Mouse (Mus musculus) myocyte (in vitro differentiated cells): ENCODE measurements around the gene Noxo1. TPM values are rescaled to one million over a fixed set of nuclear protein-coding genes. Genes with fewer than 3 reads are reported as not detected.
"Not testable (repeated sequence)": the region's sequence is repeated elsewhere in the genome, so short reads cannot be mapped to it uniquely, and the experiment has no call there.

Source experiments
- H3K27me3 ChIP-seq: one replicate; pipeline ENCODE4 v1.6.1; 2011; ENCODE audit not compliant: control insufficient read depth, insufficient read depth, insufficient read length
- H3K36me3 ChIP-seq: one replicate; pipeline ENCODE4 v1.6.1; 2011; ENCODE audit not compliant: control insufficient read depth, insufficient read depth
- H3K4me2 ChIP-seq: one replicate; pipeline ENCODE4 v1.6.1; 2011; ENCODE audit warnings: low read depth, control low read depth
- H3K4me3 ChIP-seq: one replicate; pipeline ENCODE4 v1.5.1; 2011; ENCODE audit warnings: mild to moderate bottlenecking, control low read depth, moderate library complexity
- H3K79me2 ChIP-seq: one replicate; pipeline ENCODE4 v1.6.1; 2011; ENCODE audit not compliant: control insufficient read depth, insufficient read depth
- H3ac ChIP-seq: one replicate; pipeline ENCODE4 v1.6.1; 2011; ENCODE audit not compliant: control insufficient read depth, insufficient read length
- CEBPB ChIP-seq: IDR thresholded peaks from 2 replicates; pipeline ENCODE4 v1.6.1; 2011; ENCODE audit warnings: mild to moderate bottlenecking, moderate library complexity; ENCODE audit not compliant: poor library complexity, insufficient read depth, severe bottlenecking
- E2F4 ChIP-seq: IDR thresholded peaks from one replicate; pipeline ENCODE4 v1.6.1; 2011; ENCODE audit warnings: mild to moderate bottlenecking, control low read depth, moderate library complexity; ENCODE audit not compliant: insufficient read depth
- MAX ChIP-seq: IDR thresholded peaks from one replicate; pipeline ENCODE4 v1.6.1; 2011; ENCODE audit warnings: low read depth, mild to moderate bottlenecking, control low read depth
- MYOD1 ChIP-seq, 3 experiments: IDR thresholded peaks; one replicate each; pipeline ENCODE4 v1.6.1; 2011; ENCODE audit warnings: control low read depth in 2 of 3, low read depth in 2 of 3, mild to moderate bottlenecking in 2 of 3, moderate library complexity in 1 of 3; ENCODE audit not compliant: insufficient read length in 2 of 3, control insufficient read depth in 1 of 3
- MYOG ChIP-seq, 3 experiments: IDR thresholded peaks; one replicate each; pipeline ENCODE4 v1.6.1; 2011; ENCODE audit warnings: control low read depth in 2 of 3, low read depth in 2 of 3, mild to moderate bottlenecking in 2 of 3; ENCODE audit not compliant: insufficient read length in 2 of 3, control insufficient read depth in 1 of 3, insufficient read depth in 1 of 3
- POLR2A ChIP-seq: IDR thresholded peaks from one replicate; pipeline ENCODE4 v1.6.1; 2011; ENCODE audit warnings: low read depth, mild to moderate bottlenecking, control low read depth, moderate library complexity; ENCODE audit not compliant: insufficient read length
- POLR2AphosphoS2 ChIP-seq: IDR thresholded peaks from one replicate; pipeline ENCODE4 v1.6.1; 2011; ENCODE audit warnings: low read depth, control low read depth; ENCODE audit not compliant: insufficient read length
- REST ChIP-seq: IDR thresholded peaks from one replicate; pipeline ENCODE4 v1.6.1; 2011; ENCODE audit warnings: mild to moderate bottlenecking, control low read depth, moderate library complexity; ENCODE audit not compliant: insufficient read depth, insufficient read length
- SRF ChIP-seq: IDR thresholded peaks from one replicate; pipeline ENCODE4 v1.6.1; 2011; ENCODE audit warnings: low read depth; ENCODE audit not compliant: control insufficient read depth, insufficient read length
- TCF12 ChIP-seq: IDR thresholded peaks from one replicate; pipeline ENCODE4 v1.6.1; 2011; ENCODE audit warnings: mild to moderate bottlenecking, control low read depth; ENCODE audit not compliant: poor library complexity, insufficient read depth, severe bottlenecking
- TCF3 ChIP-seq: IDR thresholded peaks from one replicate; pipeline ENCODE4 v1.6.1; 2011; ENCODE audit warnings: low read depth, control low read depth; ENCODE audit not compliant: insufficient read length
- USF1 ChIP-seq: IDR thresholded peaks from one replicate; pipeline ENCODE4 v1.6.1; 2011; ENCODE audit warnings: low read depth, mild to moderate bottlenecking, control low read depth, moderate library complexity
- polyA plus RNA-seq: library from polyadenylated mRNA; unstranded; fragments of >200 nt; fragmentation: generic; extraction: Trizol; gene quantifications from one replicate; pipeline ENCODE4 v1.2.1, GENCODE M21; 2012; ENCODE audit warnings: missing spikeins

Gene Noxo1
- polyA plus RNA-seq, 1 experiment: 0.54 TPM

- Histone ChIP-seq H3K27me3 (peaks cover 7% of the 10 kb centered on the region), H3K4me2 (no peak overlapping the region), H3K79me2 (no peaks in the 10 kb centered on the region), H3K4me3 (no peak overlapping the region), H3ac (no peak overlapping the region), H3K36me3 (no peaks in the 10 kb centered on the region)
- TF ChIP-seq SRF: no peak
- no peak for TF ChIP-seq TCF12
- no peak for TF ChIP-seq MAX
- no peak for TF ChIP-seq POLR2AphosphoS2
- TF ChIP-seq CEBPB: no peak
- no peak for TF ChIP-seq TCF3
- TF ChIP-seq MYOG (IDR thresholded peaks at IDR 0.05; ENCODE audit: control insufficient read depth in 1 of 3, insufficient read depth in 1 of 3, insufficient read length in 2 of 3, low read depth in 2 of 3): no peak
- no peak for TF ChIP-seq E2F4
- TF ChIP-seq POLR2A: no peak
- TF ChIP-seq USF1: no peak
- TF ChIP-seq MYOD1 (IDR thresholded peaks at IDR 0.05; ENCODE audit: control insufficient read depth in 1 of 3, insufficient read length in 2 of 3, low read depth in 2 of 3): no peak
- TF ChIP-seq REST: no peak
These were observed 41.1 kb upstream of the Noxo1 start for GRCm38 (mm10) chr17:24654969-24655368.

DNA sequence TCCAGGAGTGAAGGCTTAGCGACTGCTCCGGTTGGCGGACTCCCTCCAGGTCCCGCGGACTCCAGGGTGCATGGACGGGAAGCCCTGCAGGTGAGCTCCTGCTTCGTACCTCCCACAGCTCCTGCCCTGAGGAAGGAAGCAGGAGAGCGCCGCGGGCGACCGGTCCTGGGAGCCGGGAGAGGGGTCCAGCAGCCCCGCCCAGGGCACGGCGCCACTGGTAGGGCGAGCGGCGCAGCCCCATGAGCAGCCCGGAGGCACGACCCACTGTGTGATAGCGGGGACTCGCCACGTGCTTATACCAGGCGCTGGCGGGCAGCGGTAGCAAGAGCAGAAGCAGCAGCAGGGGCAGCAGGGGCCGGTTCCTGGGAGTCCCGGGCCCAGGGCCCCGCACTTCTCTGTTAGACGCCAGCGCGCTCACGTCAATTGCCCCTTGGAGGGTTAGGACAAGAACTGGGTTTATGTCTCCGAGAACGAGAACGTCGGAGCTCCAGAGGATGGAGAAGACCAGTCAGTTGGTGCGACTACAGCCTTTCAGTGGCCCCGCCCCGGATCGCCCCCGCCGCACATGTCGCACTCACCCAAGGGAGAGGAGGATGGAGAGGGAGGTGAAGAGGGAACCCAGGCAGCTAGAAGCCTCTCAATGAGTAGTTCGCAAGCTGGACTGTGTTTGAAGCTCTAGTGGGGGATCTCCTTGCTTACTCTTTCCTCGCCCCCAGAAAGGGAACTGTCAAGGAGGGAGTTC, 37.8 kb upstream of the Noxo1 start, which contains the start of gene Npw:
TSS of gene Npw (minus strand) at position 441 of the 742 bp plus-strand sequence.
- no peak within 1 kb of the TSS for H3K4me3 ChIP-seq
- H3ac ChIP-seq: no peak within 1 kb of the TSS
- no peaks in the 10 kb centered on the region for H3K79me2 ChIP-seq
- no peaks in the 10 kb centered on the region for H3K36me3 ChIP-seq
- TF ChIP-seq USF1: no peak
- no peak for TF ChIP-seq POLR2A
- TF ChIP-seq MYOD1 (IDR thresholded peaks at IDR 0.05; ENCODE audit: control insufficient read depth in 1 of 3, insufficient read length in 2 of 3, low read depth in 2 of 3): no peak
- TF ChIP-seq CEBPB: no peak
- TF ChIP-seq SRF: no peak
- TF ChIP-seq TCF12: no peak
- no peak for TF ChIP-seq REST
- TF ChIP-seq TCF3: no peak
- no peak for TF ChIP-seq E2F4
- no peak for TF ChIP-seq POLR2AphosphoS2
- H3K27me3 ChIP-seq: peaks cover 7% of the 10 kb centered on the region
- H3K4me2 ChIP-seq: peak within 1 kb of the TSS; percentile 24

- not testable (repeated sequence) for H3K36me3 ChIP-seq, H3K4me2 ChIP-seq, H3K4me3 ChIP-seq, H3K27me3 ChIP-seq, H3ac ChIP-seq
- peaks cover 24% of the 10 kb centered on the region for H3K79me2 ChIP-seq
These were observed 29.0 kb upstream of the Noxo1 start for GRCm38 (mm10) chr17:24667011-24667410.

DNA sequence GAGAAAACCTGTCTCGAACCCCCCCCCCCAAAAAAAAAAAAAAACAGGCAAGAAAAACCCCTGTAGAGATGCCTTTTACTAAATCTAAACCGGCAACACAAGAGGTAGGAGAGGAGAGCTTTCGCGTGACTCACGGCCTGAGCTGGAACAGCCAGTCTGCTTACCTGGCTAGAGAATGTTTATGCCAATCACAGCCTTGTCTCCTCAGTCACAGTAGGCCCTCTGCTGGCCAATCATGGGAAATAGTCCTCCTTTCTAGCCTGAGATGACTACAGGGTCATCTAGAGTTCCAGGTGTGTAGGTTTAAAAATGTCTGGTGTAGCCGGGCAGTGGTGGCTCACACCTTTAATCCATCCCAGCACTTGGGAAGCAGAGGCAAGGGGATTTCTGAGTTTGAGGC, 28.6 kb upstream of the Noxo1 start:
- Histone ChIP-seq H3K79me2 (peaks cover 28% of the 10 kb centered on the region), H3ac (no peak overlapping the region), H3K4me3 (no peak overlapping the region), H3K36me3 (no peaks in the 10 kb centered on the region), H3K4me2 (no peak overlapping the region), H3K27me3 (no peaks in the 10 kb centered on the region)
- TF ChIP-seq SRF (no peak), TCF12 (no peak), MYOG (IDR thresholded peaks at IDR 0.05; ENCODE audit: control insufficient read depth in 1 of 3, insufficient read depth in 1 of 3, insufficient read length in 2 of 3, low read depth in 2 of 3) (no peak), POLR2A (no peak)

DNA sequence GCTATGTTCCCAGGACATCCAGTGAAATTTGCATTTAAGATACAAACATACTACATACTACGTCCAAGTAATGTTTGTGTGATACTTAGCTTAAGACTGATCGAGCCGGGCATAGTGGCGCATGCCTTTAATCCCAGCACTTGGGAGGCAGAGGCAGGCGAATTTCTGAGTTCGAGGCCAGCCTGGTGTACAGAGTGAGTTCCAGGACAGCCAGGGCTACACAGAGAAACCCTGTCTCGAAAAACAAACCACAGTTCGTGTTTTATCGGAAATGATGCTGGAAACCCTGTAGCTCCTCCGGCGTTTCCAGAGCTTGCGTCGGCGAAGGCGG, 26.9 kb upstream of the Noxo1 start:
- peak overlapping the region; percentile 81 for H3ac ChIP-seq
- not testable (repeated sequence) for H3K27me3 ChIP-seq, H3K36me3 ChIP-seq
- peaks cover 46% of the 10 kb centered on the region for H3K79me2 ChIP-seq
- TF ChIP-seq CEBPB: peak; percentile 65; the same call in 1 of the 2 replicates
- peak overlapping the region; percentile 82 for H3K4me2 ChIP-seq
- peak overlapping the region; percentile 78 for H3K4me3 ChIP-seq

GRCm38 (mm10) chr17:24669545-24670245, 26.3 kb upstream of the Noxo1 start, which contains the start of gene Zfp598:
Gene Zfp598 (plus strand): TSS chr17:24669687.
- TF ChIP-seq TCF12: no peak
- no peak for TF ChIP-seq MYOG (IDR thresholded peaks at IDR 0.05; ENCODE audit: control insufficient read depth in 1 of 3, insufficient read depth in 1 of 3, insufficient read length in 2 of 3, low read depth in 2 of 3)
- TF ChIP-seq MYOD1 (IDR thresholded peaks at IDR 0.05; ENCODE audit: control insufficient read depth in 1 of 3, insufficient read length in 2 of 3, low read depth in 2 of 3): peak in 2 of 3 experiments; percentile 32 to 73
- TF ChIP-seq REST: no peak
- no peak for TF ChIP-seq E2F4
- TF ChIP-seq TCF3: no peak
- TF ChIP-seq SRF: no peak
- peak; percentile 75 for TF ChIP-seq POLR2AphosphoS2
- TF ChIP-seq POLR2A: peak; percentile 86
- TF ChIP-seq MAX: no peak
- TF ChIP-seq USF1: no peak
- no peak for TF ChIP-seq CEBPB

More at GRCm38 (mm10) chr17:24669545-24670245, 26.3 kb upstream of the Noxo1 start, which contains the start of gene Zfp598:
- Histone ChIP-seq H3K4me3 (peak within 1 kb of the TSS; percentile 78), H3K79me2 (peaks cover 50% of the 10 kb centered on the region), H3K4me2 (peak within 1 kb of the TSS; percentile 96), H3ac (peak within 1 kb of the TSS; percentile 81), H3K27me3 (no peaks in the 10 kb centered on the region), H3K36me3 (no peaks in the 10 kb centered on the region)
